Mouse (Mus musculus): ENCODE measurements around the gene Phf5a.

Phf5a gene

GRCm38 (mm10) chr15:81828426-81829207 lies 43.1 kb downstream of the Phf5a start:
- no peak for DNase-seq (ENCODE audit: low spot score in 2 of 2)

GRCm38 (mm10) chr15:81824832-81825231 lies 46.9 kb downstream of the Phf5a start:
- DNase-seq (ENCODE audit: low spot score in 2 of 2), result no peak

- DNase-seq (ENCODE audit: low spot score in 2 of 2), result no peak
Observed at GRCm38 (mm10) chr15:81822631-81823030, 49.1 kb downstream of the Phf5a start.

GRCm38 (mm10) chr15:81818404-81818803 lies 53.3 kb downstream of the Phf5a start:
- no peak for DNase-seq (ENCODE audit: low spot score in 2 of 2)

GRCm38 (mm10) chr15:81814716-81815370 lies 56.9 kb downstream of the Phf5a start:
- no peak for DNase-seq (ENCODE audit: low spot score in 2 of 2)

Data from cerebellum, postnatal 4 days (tissue).